Mouse (Mus musculus) cerebellum, postnatal 36 days (tissue): ENCODE results near the gene Nlrp4a.
"Not testable (repeated sequence)": the region's sequence is repeated elsewhere in the genome, so short reads cannot be mapped to it uniquely, and the experiment has no call there.

ENCODE experiments used
- DNase-seq, 2 experiments: peaks; one replicate each; pipeline ENCODE4 v3.0.0; 2021 to 2022; ENCODE audit warnings: mixed read lengths in 2 of 2

Gene Nlrp4a

DNA sequence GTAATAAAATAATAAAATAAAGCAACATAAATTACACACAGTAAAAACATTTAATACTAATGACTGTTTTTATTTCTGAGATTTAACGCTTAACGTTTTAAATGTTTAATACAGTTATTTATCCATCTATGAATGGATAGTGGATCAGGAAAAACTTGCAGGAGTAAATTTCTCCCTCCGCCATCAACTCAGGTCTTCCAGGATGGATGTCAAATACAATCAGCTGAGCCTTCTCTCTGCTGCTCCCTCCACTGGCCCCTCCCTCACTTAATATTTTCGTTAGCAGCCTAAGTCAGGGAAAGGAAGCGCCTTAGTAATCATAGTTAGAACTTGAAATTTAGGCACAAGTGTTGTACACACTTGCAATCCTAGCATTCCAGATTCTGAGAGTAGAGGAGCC, at the start of gene Nlrp4a:
TSS of gene Nlrp4a (plus strand) at position 301 of the 400 bp plus-strand sequence.
- DNase-seq = no peak

DNA sequence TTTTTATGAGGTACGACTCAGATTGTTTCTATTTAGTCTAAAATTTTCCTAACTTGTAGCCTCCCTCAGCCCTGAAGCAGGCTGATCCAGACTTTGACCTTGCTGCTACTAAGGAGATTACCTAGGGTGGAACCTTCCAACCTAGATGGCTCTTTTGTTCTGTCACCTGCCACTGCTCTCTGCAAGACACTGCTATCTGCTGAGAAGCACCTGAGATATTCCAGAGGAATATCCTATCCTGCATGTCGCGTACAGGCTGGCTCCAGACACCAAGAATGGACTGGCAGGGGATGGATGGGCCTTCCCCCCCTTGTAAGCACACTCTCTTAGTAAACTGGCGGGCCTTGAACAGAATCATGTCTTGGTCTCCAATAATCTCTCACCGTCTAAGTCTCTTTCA, 48.2 kb upstream of the Nlrp4a start:
- not testable (repeated sequence) for DNase-seq

DNA sequence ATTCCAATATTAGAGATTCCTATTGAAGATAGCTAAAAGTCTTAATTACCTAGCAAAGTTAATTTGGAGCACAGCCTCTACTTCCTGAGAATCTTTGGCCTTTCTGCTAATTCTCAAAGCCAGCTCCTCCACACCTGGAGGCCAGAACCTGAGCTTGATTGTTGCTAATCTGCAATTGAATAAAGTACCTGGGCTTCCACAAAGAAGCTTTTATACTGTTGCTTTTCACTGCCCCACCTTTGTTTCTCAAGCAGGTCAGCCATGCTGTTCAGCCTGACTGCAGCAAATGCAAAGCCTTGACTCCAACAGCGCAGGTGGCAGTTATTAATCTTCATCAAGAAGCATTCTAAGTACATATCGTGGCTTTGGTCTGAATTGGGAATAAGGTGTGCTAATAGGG, 43.8 kb upstream of the Nlrp4a start:
- DNase-seq = not testable (repeated sequence)

DNA sequence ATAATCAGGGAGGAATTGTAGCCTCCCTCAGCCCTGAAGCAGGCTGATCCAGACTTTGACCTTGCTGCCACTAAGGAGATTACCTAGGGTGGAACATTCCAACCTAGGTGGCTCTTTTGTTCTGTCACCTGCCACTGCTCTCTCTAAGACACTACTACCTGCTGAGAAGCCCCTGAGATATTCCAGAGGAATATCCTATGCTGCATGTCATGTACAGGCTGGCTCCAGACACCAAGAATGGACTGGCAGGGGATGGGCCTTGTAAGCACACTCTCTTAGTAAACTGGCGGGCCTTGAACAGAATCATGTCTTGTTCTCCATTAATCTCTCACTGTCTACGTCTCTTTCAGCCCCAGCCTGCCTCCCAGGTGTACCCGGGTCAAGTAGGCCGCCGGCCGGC, 43.1 kb upstream of the Nlrp4a start:
- DNase-seq = not testable (repeated sequence)

DNA sequence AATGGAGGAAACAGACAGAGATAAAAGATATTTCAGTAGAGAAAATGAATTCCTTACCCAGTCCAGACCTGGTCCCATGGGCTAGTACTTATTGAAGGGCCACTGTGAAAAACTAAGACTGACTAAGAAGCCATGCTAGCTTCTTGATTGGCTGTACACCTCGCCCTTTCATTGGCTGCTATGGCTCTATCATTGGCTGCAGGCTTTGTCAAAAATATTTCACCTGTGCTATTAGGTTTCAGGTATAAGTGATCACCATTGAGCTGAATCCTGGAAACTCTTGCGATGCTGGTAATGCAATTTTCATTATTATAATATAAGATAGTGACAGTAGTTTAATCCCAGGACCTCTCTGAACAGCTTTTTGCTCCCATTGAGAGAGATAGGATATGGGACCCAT, 31.3 kb upstream of the Nlrp4a start, which contains the start of gene Nlrp9c:
TSS of gene Nlrp9c (minus strand) at position 101 of the 400 bp plus-strand sequence.
- DNase-seq = not testable (repeated sequence)

DNA sequence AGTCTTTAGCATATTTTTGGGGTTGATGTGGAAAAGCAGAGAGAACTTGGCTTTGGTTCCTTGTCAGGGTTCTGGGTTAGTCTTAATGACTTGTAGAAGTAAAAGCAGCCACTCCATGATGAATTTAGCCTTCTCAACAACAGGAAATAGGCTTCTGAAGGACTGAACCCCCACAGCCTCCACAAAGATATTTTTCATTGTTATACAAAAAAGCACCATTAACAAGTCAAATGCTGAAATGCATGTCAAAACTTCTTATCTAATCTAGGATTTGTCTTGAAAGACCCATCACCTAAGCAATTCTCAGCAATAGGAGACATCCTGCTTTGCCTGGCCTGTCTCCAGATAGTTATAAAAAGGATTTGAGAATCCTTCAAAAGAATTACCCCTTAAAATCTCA, 41.8 kb downstream of the Nlrp4a start:
- no peak for DNase-seq

DNA sequence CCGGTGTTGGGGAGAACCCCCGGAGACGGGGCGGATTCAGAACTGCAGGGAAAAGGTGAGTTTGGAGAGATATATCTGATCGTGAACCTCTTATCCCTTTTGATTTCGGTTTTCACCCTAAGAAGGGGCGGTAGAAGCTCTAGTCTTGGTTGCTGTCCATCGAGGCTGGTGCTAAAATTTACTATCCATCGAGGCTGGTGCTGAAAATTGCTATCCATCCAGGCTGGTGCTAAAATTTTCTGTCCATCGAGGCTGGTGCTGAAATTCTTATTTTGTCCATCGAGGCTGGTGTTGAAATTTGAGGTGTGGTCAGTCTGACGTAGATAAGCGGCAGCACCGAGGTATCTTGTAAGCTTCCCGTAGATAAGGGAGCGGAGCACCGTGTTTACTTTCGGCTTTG, 54.6 kb downstream of the Nlrp4a start:
- DNase-seq = not testable (repeated sequence)
